Mouse (Mus musculus): ENCODE data around the gene Uxs1. TPM values are rescaled to one million over a fixed set of nuclear protein-coding genes. Genes with fewer than 3 reads are reported as not detected.
A peak's percentile ranks its signal among the peaks of the same experiment; 100 is the strongest.

Uxs1 gene
- total and polyA plus RNA-seq, 3 experiments, result 13.3 to 30.5 (median 17.9) TPM

GRCm38 (mm10) chr1:43737812-43738518 lies 89.6 kb downstream of the Uxs1 start:
- 0 out of 2 replicates have a peak, but pooled peaks cover 3% of the 10 kb centered on the region for H3K9me3 ChIP-seq (replicated peaks)
- H3K4me3 ChIP-seq (ENCODE audit: low read depth, low read length), result no peak overlapping the region
- H3K4me1 ChIP-seq (ENCODE audit: insufficient read depth, low read depth, low read length), result no peaks in the 10 kb centered on the region
- peaks cover 3% of the 10 kb centered on the region for H3K36me3 ChIP-seq (replicated peaks)
- TF ChIP-seq CTCF (IDR thresholded peaks at IDR 0.05; ENCODE audit: low read depth, low read length) (peak; percentile 38; the same call in 1 of the 2 replicates), GATA2 (IDR thresholded peaks at IDR 0.05; ENCODE audit: borderline replicate concordance, low read depth, low read length) (no peak), GATA1 (IDR thresholded peaks at IDR 0.05; ENCODE audit: borderline replicate concordance, low read length) (no peak)
- ATAC-seq (ENCODE audit: extremely low read depth, insufficient number of reproducible peaks, low FRiP score, poor library complexity, severe bottlenecking) (no peak), DNase-seq (ENCODE audit: low spot score) (no peak)
- peaks cover 2% of the 10 kb centered on the region; the same call in 1 of the 2 replicates for H3K27me3 ChIP-seq (ENCODE audit: insufficient read depth, low read length)

GRCm38 (mm10) chr1:43732657-43733056 lies 94.9 kb downstream of the Uxs1 start:
- Histone ChIP-seq H3K27me3 (ENCODE audit: insufficient read depth, low read length) (peaks cover 11% of the 10 kb centered on the region), H3K4me1 (ENCODE audit: insufficient read depth, low read depth, low read length) (peaks cover 3% of the 10 kb centered on the region; the same call in 1 of the 2 replicates), H3K4me3 (ENCODE audit: low read depth, low read length) (no peak overlapping the region), H3K9me3 (replicated peaks) (0 out of 2 replicates have a peak, but pooled peaks cover 3% of the 10 kb centered on the region), H3K36me3 (replicated peaks) (no peaks in the 10 kb centered on the region)
- DNase-seq (ENCODE audit: low spot score), result no peak
- TF ChIP-seq TAL1 (conservative IDR thresholded peaks at IDR 0.05; ENCODE audit: low read depth, low read length) (no peak), GATA2 (IDR thresholded peaks at IDR 0.05; ENCODE audit: borderline replicate concordance, low read depth, low read length) (no peak), GATA1 (IDR thresholded peaks at IDR 0.05; ENCODE audit: borderline replicate concordance, low read length) (no peak), POLR2AphosphoS5 (IDR thresholded peaks at IDR 0.05; ENCODE audit: insufficient replicate concordance, low read depth, low read length) (no peak)
- no peak for ATAC-seq (ENCODE audit: extremely low read depth, insufficient number of reproducible peaks, low FRiP score, poor library complexity, severe bottlenecking)

- Histone ChIP-seq H3K4me1 (ENCODE audit: insufficient read depth, low read depth, low read length) (peaks cover 3% of the 10 kb centered on the region; the same call in 1 of the 2 replicates), H3K27me3 (ENCODE audit: insufficient read depth, low read length) (peaks cover 11% of the 10 kb centered on the region), H3K36me3 (replicated peaks) (no peaks in the 10 kb centered on the region), H3K9me3 (replicated peaks) (0 out of 2 replicates have a peak, but pooled peaks cover 3% of the 10 kb centered on the region), H3K4me3 (ENCODE audit: low read depth, low read length) (no peak overlapping the region)
- no peak for ATAC-seq (ENCODE audit: extremely low read depth, insufficient number of reproducible peaks, low FRiP score, poor library complexity, severe bottlenecking)
- no peak for DNase-seq (ENCODE audit: low spot score)
- TF ChIP-seq TAL1 (conservative IDR thresholded peaks at IDR 0.05; ENCODE audit: low read depth, low read length), result no peak
- TF ChIP-seq CTCF (IDR thresholded peaks at IDR 0.05; ENCODE audit: low read depth, low read length), result peak; percentile 28; the same call in 1 of the 2 replicates
- no peak for TF ChIP-seq GATA1 (IDR thresholded peaks at IDR 0.05; ENCODE audit: borderline replicate concordance, low read length)
Measured at GRCm38 (mm10) chr1:43732100-43732499, 95.5 kb downstream of the Uxs1 start.

GRCm38 (mm10) chr1:43730491-43730924 lies 97.1 kb downstream of the Uxs1 start, which contains the start of gene 1500015O10Rik:
Gene 1500015O10Rik (plus strand): TSS chr1:43730602.
- no peak for TF ChIP-seq GATA2 (IDR thresholded peaks at IDR 0.05; ENCODE audit: borderline replicate concordance, low read depth, low read length)
- TF ChIP-seq POLR2AphosphoS5 (IDR thresholded peaks at IDR 0.05; ENCODE audit: insufficient replicate concordance, low read depth, low read length), result no peak
- no peak for TF ChIP-seq TAL1 (conservative IDR thresholded peaks at IDR 0.05; ENCODE audit: low read depth, low read length)
- 0 out of 2 replicates have a peak, but pooled peaks cover 3% of the 10 kb centered on the region for H3K9me3 ChIP-seq (replicated peaks)
- peaks cover 11% of the 10 kb centered on the region for H3K27me3 ChIP-seq (ENCODE audit: insufficient read depth, low read length)
- peak within 1 kb of the TSS; percentile 2; the same call in 1 of the 2 replicates for H3K4me3 ChIP-seq (ENCODE audit: low read depth, low read length)
- ATAC-seq (ENCODE audit: extremely low read depth, insufficient number of reproducible peaks, low FRiP score, poor library complexity, severe bottlenecking), result no peak
- no peaks in the 10 kb centered on the region for H3K36me3 ChIP-seq (replicated peaks)
- peaks cover 3% of the 10 kb centered on the region; the same call in 1 of the 2 replicates for H3K4me1 ChIP-seq (ENCODE audit: insufficient read depth, low read depth, low read length)
- DNase-seq (ENCODE audit: low spot score), result no peak

GRCm38 (mm10) chr1:43722459-43722858 lies 105.1 kb downstream of the Uxs1 start:
- no peak for TF ChIP-seq TAL1 (conservative IDR thresholded peaks at IDR 0.05; ENCODE audit: low read depth, low read length)
- TF ChIP-seq POLR2AphosphoS5 (IDR thresholded peaks at IDR 0.05; ENCODE audit: insufficient replicate concordance, low read depth, low read length), result no peak
- no peak for TF ChIP-seq GATA2 (IDR thresholded peaks at IDR 0.05; ENCODE audit: borderline replicate concordance, low read depth, low read length)
- TF ChIP-seq GATA1 (IDR thresholded peaks at IDR 0.05; ENCODE audit: borderline replicate concordance, low read length), result no peak
- no peak for TF ChIP-seq CTCF (IDR thresholded peaks at IDR 0.05; ENCODE audit: low read depth, low read length)
- ATAC-seq (ENCODE audit: extremely low read depth, insufficient number of reproducible peaks, low FRiP score, poor library complexity, severe bottlenecking) (no peak), DNase-seq (ENCODE audit: low spot score) (no peak)
- Histone ChIP-seq H3K4me1 (ENCODE audit: insufficient read depth, low read depth, low read length) (no peaks in the 10 kb centered on the region), H3K27me3 (ENCODE audit: insufficient read depth, low read length) (peaks cover 8% of the 10 kb centered on the region; the same call in 1 of the 2 replicates), H3K9me3 (replicated peaks) (no peaks in the 10 kb centered on the region), H3K36me3 (replicated peaks) (no peaks in the 10 kb centered on the region), H3K4me3 (ENCODE audit: low read depth, low read length) (no peak overlapping the region)

GRCm38 (mm10) chr1:43718793-43719192 lies 108.8 kb downstream of the Uxs1 start:
- Histone ChIP-seq H3K27me3 (ENCODE audit: insufficient read depth, low read length) (peaks cover 9% of the 10 kb centered on the region; the same call in 1 of the 2 replicates), H3K9me3 (replicated peaks) (no peaks in the 10 kb centered on the region), H3K4me1 (ENCODE audit: insufficient read depth, low read depth, low read length) (no peaks in the 10 kb centered on the region), H3K36me3 (replicated peaks) (no peaks in the 10 kb centered on the region), H3K4me3 (ENCODE audit: low read depth, low read length) (no peak overlapping the region)
- DNase-seq (ENCODE audit: low spot score), result no peak
- TF ChIP-seq POLR2AphosphoS5 (IDR thresholded peaks at IDR 0.05; ENCODE audit: insufficient replicate concordance, low read depth, low read length), result no peak
- no peak for TF ChIP-seq CTCF (IDR thresholded peaks at IDR 0.05; ENCODE audit: low read depth, low read length)
- TF ChIP-seq GATA1 (IDR thresholded peaks at IDR 0.05; ENCODE audit: borderline replicate concordance, low read length), result no peak
- TF ChIP-seq TAL1 (conservative IDR thresholded peaks at IDR 0.05; ENCODE audit: low read depth, low read length), result no peak
- no peak for TF ChIP-seq GATA2 (IDR thresholded peaks at IDR 0.05; ENCODE audit: borderline replicate concordance, low read depth, low read length)
- ATAC-seq (ENCODE audit: extremely low read depth, insufficient number of reproducible peaks, low FRiP score, poor library complexity, severe bottlenecking), result no peak

All from G1E (cell line).